Mouse (Mus musculus) G1E (cell line): Measurements from ENCODE around the gene Dhx34.
"Not testable (repeated sequence)": the region's sequence is repeated elsewhere in the genome, so short reads cannot be mapped to it uniquely, and the experiment has no call there.

Source experiments
- CTCF ChIP-seq: IDR thresholded peaks from 2 replicates; pipeline ENCODE4 v1.5.1; 2012; ENCODE audit warnings: low read depth, low read length, inconsistent platforms, mixed read lengths
- GATA1 ChIP-seq: IDR thresholded peaks from 2 replicates; pipeline ENCODE4 v1.6.1; 2012; ENCODE audit warnings: borderline replicate concordance, low read length, inconsistent platforms, mixed read lengths
- GATA2 ChIP-seq: IDR thresholded peaks from 2 replicates; pipeline ENCODE4 v1.6.1; 2012; ENCODE audit warnings: low read depth, low read length, inconsistent platforms, borderline replicate concordance
- TAL1 ChIP-seq: conservative IDR thresholded peaks from 2 replicates; pipeline ENCODE4 v1.6.1; 2012; ENCODE audit warnings: low read depth, low read length, inconsistent platforms, mixed read lengths

DNA sequence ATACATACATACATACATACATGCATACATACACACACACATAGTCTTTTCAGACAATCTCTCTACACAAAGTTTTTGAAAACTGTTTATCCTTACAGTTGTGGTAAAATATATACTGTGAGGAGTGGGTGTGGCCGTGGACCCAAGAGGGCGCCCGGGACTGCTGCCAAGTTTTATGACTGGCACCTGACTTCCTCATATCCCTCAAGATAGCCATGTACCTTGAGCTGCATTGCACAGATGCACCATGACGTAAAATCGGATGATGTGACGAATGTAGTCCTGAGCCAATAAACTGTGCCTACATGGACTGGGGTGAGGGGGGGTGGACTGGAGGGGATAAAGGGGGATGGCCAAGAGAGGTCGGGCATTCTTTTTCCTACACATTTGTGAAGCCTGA, 44.8 kb upstream of the Dhx34 start:
- not testable (repeated sequence) for TF ChIP-seq CTCF, TAL1, GATA2, GATA1
